Mouse (Mus musculus) frontal cortex, adult 2 months (tissue): ENCODE measurements around the gene Cenpx. TPM values are rescaled to one million over a fixed set of nuclear protein-coding genes. Genes with fewer than 3 reads are reported as not detected.

Source experiments
- DNase-seq, 2 experiments: peaks; one replicate each; pipeline ENCODE4 v3.0.0; 2022; ENCODE audit warnings: low spot score in 1 of 2; ENCODE audit errors: extremely low spot score in 1 of 2
- polyA plus RNA-seq: library from polyadenylated mRNA; depleted of rRNA; stranded (reverse); fragments of >200 nt; gene quantifications from 2 replicates; pipeline ENCODE4 v1.2.3, GENCODE M21; 2012; rRNA removed

Gene Cenpx
- polyA plus RNA-seq, 1 experiment, result 34.0 TPM

DNA sequence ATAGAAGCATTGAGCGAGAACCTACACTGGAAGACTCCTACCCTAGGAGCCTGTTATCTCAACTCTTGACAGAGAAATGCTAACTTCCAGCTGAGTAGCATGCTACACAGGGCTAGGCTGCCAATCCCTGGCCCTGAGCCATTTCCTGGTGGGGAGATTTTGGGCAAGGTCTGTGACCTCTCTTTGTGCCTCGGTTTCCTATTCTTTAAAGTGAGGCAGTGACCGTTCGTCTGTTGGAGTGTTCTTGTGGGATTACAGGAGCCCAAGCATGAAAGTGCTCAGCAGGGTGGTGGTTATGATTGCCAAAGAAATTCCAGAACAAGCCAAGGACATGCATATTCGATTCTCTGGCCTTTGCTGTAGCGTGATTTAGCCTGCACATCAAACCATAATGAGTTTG is 50.8 kb downstream of the Cenpx start:
- DNase-seq, result no peak

DNA sequence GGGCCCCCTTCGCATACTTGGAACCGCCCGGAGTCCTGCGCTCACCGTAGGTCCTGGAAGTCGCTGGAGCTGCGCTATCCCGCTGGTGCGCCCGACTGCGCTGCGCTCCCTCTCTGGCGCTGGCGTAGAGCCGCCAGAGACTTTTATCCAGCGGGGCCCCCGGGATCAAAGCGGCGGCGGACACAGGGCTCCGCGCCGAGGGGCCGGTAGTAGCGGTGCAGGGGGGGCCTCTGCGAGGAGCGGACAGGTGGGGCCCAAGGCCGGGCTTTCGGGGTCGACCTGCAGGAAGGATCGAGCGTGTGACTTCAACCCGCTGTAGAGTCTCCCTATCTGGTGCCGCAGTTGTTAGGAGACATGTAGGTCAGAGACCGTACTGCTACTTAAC is 52.5 kb downstream of the Cenpx start, which contains the start of gene Notum:
Notum (minus strand) TSS at position 100 of the 385 bp plus-strand sequence.
- no peak for DNase-seq

Other genes starting within 250 kb of the Cenpx start
- gene Arl16, start 246.1 kb downstream of the Cenpx start, polyA plus RNA-seq, result 48.0 and 52.0 TPM in 2 replicates
- 94.2 TPM in 2 replicates for gene Mrpl12, start 229.1 kb downstream of the Cenpx start, polyA plus RNA-seq
- gene Slc25a10, start 221.9 kb downstream of the Cenpx start, polyA plus RNA-seq, result 30.6 and 35.8 TPM in 2 replicates
- gene Gcgr, start 183.0 kb downstream of the Cenpx start, polyA plus RNA-seq, result 0.42 and 0.54 TPM in 2 replicates
- gene Mcrip1, start 164.0 kb downstream of the Cenpx start, polyA plus RNA-seq, result 153 and 174 TPM in 2 replicates
- gene Ppp1r27, start 162.6 kb downstream of the Cenpx start, polyA plus RNA-seq, result not detected in 2 replicates
- 103 and 109 TPM in 2 replicates for gene P4hb, start 140.5 kb downstream of the Cenpx start, polyA plus RNA-seq
- gene Arhgdia, start 132.1 kb downstream of the Cenpx start, polyA plus RNA-seq, result 408 and 428 TPM in 2 replicates
- 46.3 and 53.0 TPM in 2 replicates for gene Alyref, start 115.4 kb downstream of the Cenpx start, polyA plus RNA-seq
- gene Anapc11, start 115.3 kb downstream of the Cenpx start, polyA plus RNA-seq, result 143 and 170 TPM in 2 replicates
- 0.84 and 1.2 TPM in 2 replicates for gene Npb, start 105.3 kb downstream of the Cenpx start, polyA plus RNA-seq
- 252 and 254 TPM in 2 replicates for gene Pcyt2, start 95.8 kb downstream of the Cenpx start, polyA plus RNA-seq
- 99.4 and 101 TPM in 2 replicates for gene Sirt7, start 88.5 kb downstream of the Cenpx start, polyA plus RNA-seq
- gene Mafg, start 80.1 kb downstream of the Cenpx start, polyA plus RNA-seq, result 79.9 and 84.5 TPM in 2 replicates
- gene Pycr1, start 70.0 kb downstream of the Cenpx start, polyA plus RNA-seq, result 3.2 and 3.7 TPM in 2 replicates
- 4.7 and 5.6 TPM in 2 replicates for gene Myadml2, start 65.6 kb downstream of the Cenpx start, polyA plus RNA-seq
- gene Notum, start 52.6 kb downstream of the Cenpx start, polyA plus RNA-seq, result 8.4 and 8.6 TPM in 2 replicates
- 45.1 and 51.8 TPM in 2 replicates for gene Aspscr1, start 40.8 kb downstream of the Cenpx start, polyA plus RNA-seq
- gene Lrrc45, start 187 bp upstream of the Cenpx start, polyA plus RNA-seq, result 111 and 130 TPM in 2 replicates
- 65.0 and 73.7 TPM in 2 replicates for gene Rac3, start 7.7 kb upstream of the Cenpx start, polyA plus RNA-seq
- gene Dcxr, start 13.5 kb upstream of the Cenpx start, polyA plus RNA-seq, result 24.2 and 25.6 TPM in 2 replicates
- 5.0 and 17.1 TPM in 2 replicates for gene Cbr2, start 18.4 kb upstream of the Cenpx start, polyA plus RNA-seq
- gene Hmga1b, start 49.1 kb upstream of the Cenpx start, polyA plus RNA-seq, result 1.3 and 2.2 TPM in 2 replicates
- 88.6 and 97.4 TPM in 2 replicates for gene Rfng, start 70.5 kb upstream of the Cenpx start, polyA plus RNA-seq
- 222 and 229 TPM in 2 replicates for gene Gps1, start 70.5 kb upstream of the Cenpx start, polyA plus RNA-seq
- gene Dus1l, start 82.7 kb upstream of the Cenpx start, polyA plus RNA-seq, result 45.1 and 45.7 TPM in 2 replicates
- gene Fasn, start 110.8 kb upstream of the Cenpx start, polyA plus RNA-seq, result 271 and 272 TPM in 2 replicates
- 11.3 and 12.8 TPM in 2 replicates for gene Ccdc57, start 219.1 kb upstream of the Cenpx start, polyA plus RNA-seq
- gene Slc16a3, start 234.7 kb upstream of the Cenpx start, polyA plus RNA-seq, result 3.2 and 3.9 TPM in 2 replicates